Mouse (Mus musculus): ENCODE measurements at regions not wholly inside any gene's neighbourhood (a gene's known extent, or its start where the extent isn't known, plus 50 kb on each side); places are given as distances from the start of the nearest gene placed in this dataset.

DNA sequence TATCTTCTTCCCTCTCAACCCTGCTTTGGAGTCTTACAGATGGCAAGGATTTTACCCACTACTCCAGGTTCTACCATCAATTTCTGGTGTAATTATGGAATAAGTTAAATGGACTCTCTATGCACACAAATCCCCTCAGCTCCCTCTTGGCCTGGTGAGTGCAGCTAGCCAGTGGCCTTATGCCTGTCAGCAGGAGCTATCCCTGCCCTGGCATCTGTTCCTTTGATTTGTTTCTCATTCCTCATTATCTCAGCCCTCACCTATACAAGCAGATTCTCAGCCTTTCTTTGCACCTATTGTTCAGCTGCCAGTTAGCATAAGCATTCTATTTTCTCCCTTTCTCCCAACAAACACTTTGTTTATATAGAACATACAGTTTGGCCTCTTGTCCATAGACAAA, 150.3 kb downstream of the Rnf152 start:
- no peak for DNase-seq (ENCODE audit: low spot score)

GRCm38 (mm10) chr1:105199305-105199704, 157.2 kb downstream of the Rnf152 start:
- DNase-seq (ENCODE audit: low spot score) = no peak

GRCm38 (mm10) chr1:105191126-105191525, 165.4 kb downstream of the Rnf152 start:
- DNase-seq (ENCODE audit: low spot score) = no peak

GRCm38 (mm10) chr1:105188920-105189266, 167.6 kb downstream of the Rnf152 start:
- DNase-seq (ENCODE audit: low spot score) = no peak

- DNase-seq (ENCODE audit: low spot score) = no peak
Observed at GRCm38 (mm10) chr1:105188210-105188919, 168.1 kb downstream of the Rnf152 start.

DNA sequence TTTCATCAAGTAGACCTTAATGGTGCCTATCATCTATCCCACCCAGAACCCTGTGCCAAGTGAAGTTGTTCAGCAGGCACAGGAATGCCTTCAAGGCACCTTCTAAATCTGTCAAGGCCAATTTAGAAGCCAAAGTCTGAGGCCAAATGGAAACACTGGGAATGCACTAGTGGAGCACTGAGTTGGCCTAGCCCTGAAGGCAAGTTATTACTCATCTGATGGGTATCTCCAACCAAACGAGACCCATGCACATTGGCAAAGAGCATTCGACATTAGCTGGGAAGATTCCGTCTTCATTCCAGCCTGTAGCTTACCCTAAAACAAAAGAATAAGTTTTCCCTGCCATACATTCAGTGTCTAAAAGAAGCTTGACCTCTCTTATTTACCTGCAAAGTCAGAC, 172.0 kb downstream of the Rnf152 start:
- no peak for DNase-seq (ENCODE audit: low spot score)

GRCm38 (mm10) chr1:105179371-105179823, 177.1 kb downstream of the Rnf152 start:
- peak; percentile 5 for DNase-seq (ENCODE audit: low spot score)

GRCm38 (mm10) chr1:105178773-105179172, 177.7 kb downstream of the Rnf152 start:
- DNase-seq (ENCODE audit: low spot score) = no peak

- no peak for DNase-seq (ENCODE audit: low spot score)
Observed at GRCm38 (mm10) chr1:105177938-105178337, 178.6 kb downstream of the Rnf152 start.

- DNase-seq (ENCODE audit: low spot score) = no peak
Observed at GRCm38 (mm10) chr1:105177015-105177762, 179.3 kb downstream of the Rnf152 start.

GRCm38 (mm10) chr1:105170979-105171378, 185.5 kb downstream of the Rnf152 start:
- no peak for DNase-seq (ENCODE audit: low spot score)

DNA sequence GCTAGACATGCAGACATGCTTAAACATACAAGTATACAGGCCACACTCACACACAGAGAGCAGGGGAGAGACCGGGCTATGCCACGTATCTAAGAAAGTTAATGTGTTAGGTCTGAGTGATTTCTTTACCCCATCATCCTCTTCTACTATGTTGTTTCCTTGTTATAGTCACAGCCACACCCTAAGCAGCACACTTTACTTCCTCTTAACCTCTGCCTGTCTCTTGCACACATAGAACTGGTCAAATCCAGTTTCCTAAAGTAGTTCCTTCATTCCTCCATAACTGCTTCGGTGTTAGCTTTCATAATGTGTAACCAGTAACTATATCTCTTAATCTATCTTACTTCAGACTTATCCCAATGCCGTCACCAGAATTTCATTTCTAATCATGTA, 186.4 kb downstream of the Rnf152 start:
- no peak for DNase-seq (ENCODE audit: low spot score)

- DNase-seq (ENCODE audit: low spot score) = no peak
Observed at GRCm38 (mm10) chr1:105169455-105170113, 186.9 kb downstream of the Rnf152 start.

DNA sequence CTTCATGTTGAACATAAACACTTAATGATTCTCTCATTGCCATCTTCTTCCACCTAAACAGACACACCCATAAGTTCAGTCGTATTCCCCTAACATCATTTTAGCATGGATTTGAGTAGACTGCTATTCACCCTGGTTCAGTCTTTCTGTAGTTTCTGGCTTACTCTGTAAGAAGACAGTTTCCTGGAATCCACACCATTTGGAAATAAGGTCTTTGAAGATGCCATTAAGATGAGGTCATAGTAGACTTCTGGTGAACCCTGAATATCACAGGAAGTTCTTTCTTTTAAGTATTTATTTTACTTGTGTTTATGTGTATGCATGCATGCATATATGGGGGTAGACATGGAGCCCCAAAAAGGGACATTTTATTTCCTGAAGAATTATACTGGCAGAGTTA, 187.7 kb downstream of the Rnf152 start:
- DNase-seq (ENCODE audit: low spot score) = no peak

GRCm38 (mm10) chr1:105157459-105158124, 198.9 kb downstream of the Rnf152 start:
- DNase-seq (ENCODE audit: low spot score) = no peak

GRCm38 (mm10) chr1:105152175-105152828, 204.2 kb downstream of the Rnf152 start:
- DNase-seq (ENCODE audit: low spot score) = no peak

GRCm38 (mm10) chr1:105151466-105151846, 205.1 kb downstream of the Rnf152 start:
- DNase-seq (ENCODE audit: low spot score) = no peak

DNA sequence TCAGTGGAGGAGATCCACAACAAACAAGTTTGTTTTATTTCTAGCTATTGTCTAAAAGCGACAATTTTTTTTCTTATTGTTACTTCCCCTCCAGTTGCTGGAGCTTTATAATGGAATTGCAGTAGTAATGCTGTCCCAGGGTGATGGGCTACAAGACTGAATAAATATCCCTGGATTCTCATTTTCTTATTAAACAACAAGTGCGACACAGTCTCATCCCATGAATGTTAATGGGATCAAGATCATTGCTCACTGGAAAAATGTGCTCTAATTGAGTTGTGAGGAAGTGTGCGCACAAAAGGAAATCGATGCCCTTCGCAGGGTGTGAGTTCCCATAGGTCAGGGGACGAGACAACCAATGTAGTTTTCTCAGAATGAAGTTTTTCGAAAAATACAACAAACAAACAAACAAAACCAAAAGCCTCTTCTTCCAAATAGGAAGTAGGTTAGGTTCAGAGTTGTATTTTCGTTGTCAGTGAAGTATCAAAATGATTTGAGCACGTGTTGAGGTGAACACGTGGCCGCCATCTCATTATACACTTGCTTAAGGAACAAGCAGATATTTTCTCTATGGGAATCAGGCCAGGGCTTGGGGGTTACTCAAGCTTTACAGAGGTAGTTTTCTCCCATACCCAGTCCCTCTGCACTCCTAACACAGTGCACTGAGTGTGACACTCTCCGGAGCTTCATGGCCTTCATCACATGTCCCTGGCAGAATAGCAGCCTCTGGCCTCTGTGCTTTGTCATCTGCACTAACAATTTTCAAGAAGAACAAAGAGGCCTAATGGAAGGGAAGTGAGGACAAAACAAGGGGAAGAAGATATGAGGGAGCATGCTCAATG, 205.7 kb downstream of the Rnf152 start:
- DNase-seq (ENCODE audit: low spot score) = no peak

DNA sequence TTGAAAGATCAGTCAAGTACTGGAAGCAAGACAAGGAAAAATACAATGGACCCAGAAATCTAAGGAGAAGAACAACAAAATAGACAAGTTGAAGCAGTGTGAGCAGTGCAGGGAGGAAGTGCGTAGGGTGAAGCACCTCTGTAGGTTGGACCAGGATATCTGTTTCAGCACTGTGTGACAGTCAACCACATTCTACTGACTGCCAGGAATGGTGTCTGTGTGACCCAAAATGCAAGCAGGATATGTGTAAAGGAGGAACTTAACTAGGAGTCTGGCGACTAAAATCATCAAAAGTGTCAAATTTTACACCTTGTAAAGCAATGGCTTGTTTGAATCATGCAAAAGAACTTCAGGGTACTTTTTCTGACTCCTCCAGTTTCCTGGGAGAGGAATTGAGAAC, 207.7 kb downstream of the Rnf152 start:
- no peak for DNase-seq (ENCODE audit: low spot score)

GRCm38 (mm10) chr1:105148048-105148447, 208.5 kb downstream of the Rnf152 start:
- no peak for DNase-seq (ENCODE audit: low spot score)

DNA sequence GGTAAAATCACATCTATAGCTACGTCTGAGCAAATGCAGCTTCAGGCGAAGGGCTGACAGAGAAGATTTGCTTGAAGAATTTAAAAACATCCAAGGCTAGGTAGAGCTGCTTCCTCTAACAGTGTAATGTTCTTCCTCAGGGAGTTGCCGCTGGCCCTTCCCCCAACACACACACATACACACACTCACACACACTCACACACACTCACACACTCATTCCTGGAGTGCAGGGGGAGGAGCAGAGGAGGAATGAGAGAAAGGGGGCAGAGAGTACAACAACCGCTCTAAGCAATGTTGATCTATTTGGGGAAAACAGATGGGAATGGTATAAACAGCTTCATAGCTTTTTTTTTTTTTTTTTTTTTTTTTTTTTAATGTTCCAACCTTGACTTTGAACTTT, 232.6 kb downstream of the Rnf152 start:
- no peak for DNase-seq (ENCODE audit: low spot score)
